Mouse (Mus musculus) layer of hippocampus, adult 18-20 months (tissue): ENCODE measurements at regions not wholly inside any gene's neighbourhood (a gene's known extent, or its start where the extent isn't known, plus 50 kb on each side); places are given as distances from the start of the nearest gene placed in this dataset.

Experiments
- DNase-seq, 2 experiments: peaks; one replicate each; pipeline ENCODE4 v3.0.0; 2022; ENCODE audit warnings: low spot score in 2 of 2

DNA sequence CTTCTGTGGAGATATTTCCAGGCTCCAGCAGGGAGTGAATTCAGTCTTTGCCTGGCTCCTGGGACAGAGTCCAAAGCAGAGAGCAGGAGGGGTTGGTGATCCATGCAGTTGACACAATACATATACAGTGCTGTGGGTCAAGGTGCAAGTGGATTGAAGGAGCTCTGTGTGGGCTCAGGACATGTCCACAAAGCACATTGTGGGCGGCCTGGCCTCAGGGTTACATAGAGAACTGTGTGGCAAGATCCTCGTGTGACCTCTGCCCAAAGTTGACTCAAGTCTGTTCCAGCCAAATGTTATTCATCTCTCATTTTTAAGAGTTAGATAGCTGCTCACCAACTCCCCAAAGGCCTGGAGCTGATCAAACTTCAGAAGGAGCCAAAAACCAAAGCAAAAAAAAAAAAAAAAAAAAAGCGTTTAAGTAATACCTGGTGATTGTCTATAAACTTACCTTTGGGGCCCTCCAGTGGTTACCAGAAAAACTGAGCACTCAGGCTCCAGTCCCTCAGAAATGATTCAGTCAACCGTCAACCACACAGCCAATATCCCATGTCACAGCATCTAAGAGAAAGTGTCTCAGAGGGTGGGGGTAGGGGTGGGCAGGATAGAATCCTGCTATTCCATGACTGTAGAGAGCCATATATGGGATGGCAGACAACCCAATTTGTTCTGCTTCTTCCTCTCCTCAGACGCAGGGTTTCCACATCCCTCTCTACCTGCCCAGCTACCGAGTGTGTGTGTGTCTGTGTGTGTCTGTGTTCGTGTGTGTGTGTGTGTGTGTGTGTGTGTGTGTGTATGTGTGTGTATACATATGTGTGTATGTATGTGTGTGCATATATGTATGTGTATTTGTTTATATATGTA, 91.9 kb upstream of the Far2 start:
- DNase-seq, result no peak

DNA sequence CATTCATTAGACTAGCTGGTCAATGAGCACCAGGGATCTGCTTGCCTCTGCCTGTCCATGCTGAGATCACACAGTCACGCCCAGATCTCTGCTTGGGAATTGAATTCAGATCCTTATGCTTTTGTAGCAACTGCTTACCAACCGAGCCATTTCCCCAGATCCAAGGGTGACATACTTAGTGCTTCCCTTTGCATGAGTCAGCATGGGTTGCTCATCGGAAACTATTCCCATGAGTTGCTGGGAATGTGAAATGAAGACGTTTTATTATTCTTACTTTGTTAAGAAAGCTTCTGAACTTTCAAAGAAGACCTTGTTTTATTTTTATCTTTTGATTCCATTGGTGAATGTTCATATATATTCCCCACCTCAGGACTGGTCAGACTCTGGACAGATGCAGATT, 82.3 kb upstream of the Far2 start:
- no peak for DNase-seq

DNA sequence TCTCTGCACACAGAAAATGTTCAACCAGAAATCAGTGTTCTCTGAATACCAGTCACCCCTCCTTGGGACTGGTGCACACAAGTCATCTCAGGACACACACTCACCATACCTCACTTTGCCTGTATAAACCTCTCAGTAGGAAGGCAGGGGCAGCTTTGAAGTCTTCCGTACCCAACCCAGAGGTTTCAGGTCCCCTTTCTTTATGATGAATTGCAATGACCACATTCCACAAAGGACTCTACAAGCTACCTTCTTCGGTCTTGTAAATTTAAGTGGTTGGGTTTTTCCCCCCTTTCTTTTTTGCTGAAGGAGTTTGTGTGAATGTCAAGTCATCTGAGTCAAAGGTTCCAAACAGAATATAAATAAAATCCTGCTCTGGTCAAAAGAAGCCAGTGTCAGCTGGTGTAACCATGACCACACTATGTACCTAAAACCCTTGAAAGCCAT, 76.9 kb upstream of the Far2 start:
- DNase-seq, result no peak

DNA sequence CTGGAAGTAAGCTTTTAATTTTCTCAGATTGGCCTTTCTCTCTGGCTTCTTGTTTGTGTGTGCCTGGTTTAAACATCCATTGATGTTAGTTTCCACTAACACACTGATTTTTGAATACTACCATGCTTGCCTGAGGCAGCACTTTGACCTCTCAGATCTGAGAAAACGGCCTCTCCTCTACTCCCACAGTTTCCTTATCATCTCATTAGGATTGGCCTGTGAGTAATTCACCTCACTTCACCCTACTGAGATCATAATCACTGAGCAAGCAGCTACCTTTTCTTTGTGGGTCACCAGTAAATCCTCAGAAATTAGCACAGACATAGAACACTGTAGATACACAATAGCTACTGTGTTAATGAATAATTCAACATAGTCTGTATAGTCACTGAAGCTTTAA, 74.5 kb upstream of the Far2 start:
- DNase-seq, result no peak

DNA sequence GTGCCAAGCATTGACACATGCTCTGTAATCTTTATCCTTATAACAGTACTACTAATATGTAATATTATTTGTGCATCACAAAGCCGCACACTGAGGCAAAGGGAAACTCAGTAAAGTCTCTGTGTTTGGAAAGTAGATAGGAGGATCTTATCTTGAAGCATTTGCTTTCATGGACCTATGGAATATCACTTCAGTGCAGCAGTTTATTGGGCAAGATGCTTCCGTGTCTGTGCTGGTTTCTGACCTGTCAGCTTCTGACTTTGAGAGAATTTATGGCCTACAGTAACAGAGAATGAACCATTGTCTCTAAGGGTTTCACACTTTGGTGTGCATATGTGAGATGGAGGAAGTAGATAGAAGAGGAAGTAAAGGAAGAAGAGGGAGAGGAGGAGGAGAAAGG, 74.0 kb upstream of the Far2 start:
- no peak for DNase-seq

DNA sequence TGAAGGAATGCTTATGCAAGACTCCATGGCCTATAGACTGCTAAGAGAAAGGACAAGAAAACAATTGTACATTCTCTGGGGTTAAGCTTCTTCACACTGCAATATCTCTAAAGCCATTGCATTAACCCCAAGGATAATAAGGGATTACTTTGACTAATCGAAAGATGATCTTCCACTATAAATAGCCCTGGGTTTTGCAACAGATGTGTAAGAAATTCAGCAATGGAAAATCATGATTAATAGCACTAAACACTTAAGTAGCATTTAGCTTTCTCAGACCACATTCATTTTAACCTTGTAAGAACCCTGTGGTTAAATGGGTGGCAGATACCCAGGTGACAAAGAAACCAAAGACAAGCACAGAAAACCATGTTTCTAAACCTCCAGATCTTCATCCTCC, 71.1 kb upstream of the Far2 start:
- DNase-seq, result no peak

DNA sequence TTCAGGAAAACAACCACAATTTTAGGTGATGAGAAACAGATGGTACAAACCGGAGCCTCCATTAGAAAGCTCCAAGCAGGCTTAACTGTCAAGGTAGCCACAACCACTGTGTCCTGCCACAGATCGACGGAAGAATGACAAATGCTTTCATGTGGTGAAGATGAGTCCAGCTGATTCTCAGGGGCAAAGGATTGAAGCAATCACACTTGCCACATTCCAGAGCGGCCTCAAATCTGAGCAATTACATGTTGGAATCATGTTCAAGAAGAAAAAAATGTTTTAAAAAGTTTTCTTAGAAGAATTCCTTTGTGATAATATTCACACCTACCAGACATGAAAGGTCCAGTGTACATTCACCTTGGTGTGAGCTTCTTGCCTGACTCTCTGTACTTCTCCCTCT, 57.7 kb upstream of the Far2 start:
- no peak for DNase-seq
